Mouse (Mus musculus) CH12.LX (cell line): ENCODE measurements around the gene Ttc9b. TPM values are rescaled to one million over a fixed set of nuclear protein-coding genes. Genes with fewer than 3 reads are reported as not detected.
A peak's percentile ranks its signal among the peaks of the same experiment; 100 is the strongest.

Experiments
- DNase-seq: peaks from one replicate; pipeline ENCODE4 v3.0.0-alpha.2; 2013; ENCODE audit errors: extremely low read depth
- H3K27ac ChIP-seq: 2 replicates; pipeline ENCODE4 v1.5.1; 2012; ENCODE audit warnings: low read depth, mild to moderate bottlenecking, control low read depth, moderate library complexity; ENCODE audit not compliant: insufficient read depth
- H3K27me3 ChIP-seq: replicated peaks from 2 replicates; pipeline ENCODE3; 2012; ENCODE audit warnings: inconsistent platforms
- H3K36me3 ChIP-seq, 2 experiments: replicated peaks in 1 of 2; 2 replicates each; pipeline versions ENCODE3 to v1.6.1; 2012; ENCODE audit warnings: inconsistent platforms in 1 of 2, low read length in 1 of 2, mild to moderate bottlenecking in 1 of 2, mixed read lengths in 1 of 2, moderate library complexity in 1 of 2; ENCODE audit not compliant: control insufficient read depth in 1 of 2, insufficient read depth in 1 of 2
- H3K4me1 ChIP-seq, 2 experiments: 2 replicates each; pipeline ENCODE4 v1.6.1; 2012; ENCODE audit warnings: inconsistent platforms in 1 of 2, moderate library complexity in 1 of 2; ENCODE audit not compliant: insufficient read depth in 2 of 2, control insufficient read depth in 1 of 2
- H3K4me2 ChIP-seq: 2 replicates; pipeline ENCODE4 v1.6.1; 2012; ENCODE audit warnings: low read depth, mild to moderate bottlenecking, control low read depth; ENCODE audit not compliant: poor library complexity, insufficient read depth, severe bottlenecking
- H3K4me3 ChIP-seq, 3 experiments: fragments of 150-350 bp in 1 of 3; sonication (generic) in 1 of 3; replicated peaks in 1 of 3; 2 replicates each; pipeline versions ENCODE3 to v1.5.1; 2011 to 2012; ENCODE audit warnings: low read depth in 2 of 3, low read length in 2 of 3, mild to moderate bottlenecking in 2 of 3, moderate library complexity in 2 of 3, control low read depth in 1 of 3, improper control_type of control experiment in 1 of 3, inconsistent platforms in 1 of 3, mixed read lengths in 1 of 3; ENCODE audit not compliant: poor library complexity in 1 of 3
- H3K79me2 ChIP-seq: replicated peaks from 2 replicates; pipeline ENCODE4 v1.6.1; 2012; ENCODE audit warnings: mild to moderate bottlenecking, moderate library complexity; ENCODE audit not compliant: control insufficient read depth, poor library complexity, insufficient read depth, severe bottlenecking; ENCODE audit errors: extremely low read depth
- H3K9ac ChIP-seq: 2 replicates; pipeline ENCODE4 v1.6.1; 2012; ENCODE audit warnings: low read depth, mild to moderate bottlenecking, control low read depth, moderate library complexity; ENCODE audit not compliant: insufficient read depth
- H3K9me3 ChIP-seq: replicated peaks from 2 replicates; pipeline ENCODE3; 2012; ENCODE audit warnings: low read length, inconsistent platforms, mixed read lengths
- BHLHE40 ChIP-seq: IDR thresholded peaks from 2 replicates; pipeline ENCODE4 v1.6.1; 2011; ENCODE audit warnings: mild to moderate bottlenecking, low read depth, low read length, improper control_type of control experiment
- CHD1 ChIP-seq: IDR thresholded peaks from 2 replicates; pipeline ENCODE4 v1.6.1; 2012; ENCODE audit warnings: low read depth, low read length, improper control_type of control experiment, inconsistent platforms
- CHD2 ChIP-seq: IDR thresholded peaks from 2 replicates; pipeline ENCODE4 v1.6.1; 2011; ENCODE audit warnings: low read length, improper control_type of control experiment
- CTCF ChIP-seq, 2 experiments: IDR thresholded peaks in 1 of 2; conservative IDR thresholded peaks in 1 of 2; 2 replicates each; pipeline ENCODE4 v1.5.1; 2011 to 2012; ENCODE audit warnings: low read depth in 2 of 2, low read length in 2 of 2, improper control_type of control experiment in 1 of 2, inconsistent platforms in 1 of 2, mild to moderate bottlenecking in 1 of 2, moderate library complexity in 1 of 2
- E2F4 ChIP-seq: IDR thresholded peaks from 2 replicates; pipeline ENCODE4 v1.6.1; 2011; ENCODE audit warnings: low read depth, low read length, improper control_type of control experiment; ENCODE audit not compliant: insufficient replicate concordance
- ELF1 ChIP-seq: IDR thresholded peaks from 2 replicates; pipeline ENCODE4 v1.6.1; 2014; ENCODE audit warnings: low read depth, mild to moderate bottlenecking, inconsistent platforms, low read length, improper control_type of control experiment
- GABPA ChIP-seq: IDR thresholded peaks from 2 replicates; pipeline ENCODE4 v1.6.1; 2012; ENCODE audit warnings: low read depth, low read length, improper control_type of control experiment, inconsistent platforms; ENCODE audit not compliant: insufficient replicate concordance
- HCFC1 ChIP-seq: IDR thresholded peaks from 2 replicates; pipeline ENCODE4 v1.6.1; 2012; ENCODE audit warnings: low read depth, mild to moderate bottlenecking, inconsistent platforms, low read length, improper control_type of control experiment
- IRF4 ChIP-seq: IDR thresholded peaks from 2 replicates; pipeline ENCODE4 v1.6.1; 2014; ENCODE audit warnings: low read depth, mild to moderate bottlenecking, inconsistent platforms, low read length, improper control_type of control experiment
- JUND ChIP-seq: conservative IDR thresholded peaks from 2 replicates; pipeline ENCODE4 v1.6.1; 2011; ENCODE audit warnings: low read depth, low read length, improper control_type of control experiment
- KAT2A ChIP-seq: IDR thresholded peaks from 2 replicates; pipeline ENCODE4 v1.6.1; 2012; ENCODE audit warnings: low read length, improper control_type of control experiment, inconsistent platforms; ENCODE audit not compliant: insufficient replicate concordance
- MAFK ChIP-seq: IDR thresholded peaks from 2 replicates; pipeline ENCODE4 v1.6.1; 2011; ENCODE audit warnings: low read length, improper control_type of control experiment; ENCODE audit not compliant: insufficient replicate concordance
- MAX ChIP-seq: IDR thresholded peaks from 2 replicates; pipeline ENCODE4 v1.6.1; 2011; ENCODE audit warnings: low read length, improper control_type of control experiment
- MAZ ChIP-seq: IDR thresholded peaks from 2 replicates; pipeline ENCODE4 v1.6.1; 2012; ENCODE audit warnings: low read depth, mild to moderate bottlenecking, inconsistent platforms, low read length, improper control_type of control experiment, moderate library complexity
- MEF2A ChIP-seq: IDR thresholded peaks from 2 replicates; pipeline ENCODE4 v1.6.1; 2014; ENCODE audit warnings: low read depth, mild to moderate bottlenecking, inconsistent platforms, low read length, improper control_type of control experiment, borderline replicate concordance
- NRF1 ChIP-seq: IDR thresholded peaks from 2 replicates; pipeline ENCODE4 v1.6.1; 2014; ENCODE audit warnings: low read depth, mild to moderate bottlenecking, inconsistent platforms, low read length, improper control_type of control experiment, moderate library complexity
- PAX5 ChIP-seq: IDR thresholded peaks from 2 replicates; pipeline ENCODE4 v1.6.1; 2012; ENCODE audit warnings: low read length, inconsistent platforms, mixed read lengths
- POLR2A ChIP-seq: IDR thresholded peaks from 2 replicates; pipeline ENCODE4 v1.6.1; 2011; ENCODE audit warnings: low read depth, mild to moderate bottlenecking, improper control_type of control experiment, low read length
- SMC3 ChIP-seq: IDR thresholded peaks from 2 replicates; pipeline ENCODE4 v1.6.1; 2011; ENCODE audit warnings: low read depth, low read length, improper control_type of control experiment
- USF1 ChIP-seq: IDR thresholded peaks from 2 replicates; pipeline ENCODE4 v1.6.1; 2014; ENCODE audit warnings: low read depth, mild to moderate bottlenecking, inconsistent platforms, low read length, improper control_type of control experiment
- USF2 ChIP-seq: conservative IDR thresholded peaks from 2 replicates; pipeline ENCODE4 v1.6.1; 2011; ENCODE audit warnings: low read depth, low read length, improper control_type of control experiment
- ZC3H11A ChIP-seq: IDR thresholded peaks from 2 replicates; pipeline ENCODE4 v1.6.1; 2012; ENCODE audit warnings: low read depth, mild to moderate bottlenecking, inconsistent platforms, low read length, improper control_type of control experiment
- ZKSCAN1 ChIP-seq: IDR thresholded peaks from 2 replicates; pipeline ENCODE4 v1.6.1; 2012; ENCODE audit warnings: low read depth, inconsistent platforms, low read length, improper control_type of control experiment, borderline replicate concordance
- ZNF384 ChIP-seq: IDR thresholded peaks from 2 replicates; pipeline ENCODE4 v1.6.1; 2012; ENCODE audit warnings: low read depth, low read length, improper control_type of control experiment, inconsistent platforms
- dilution Hi-C: fragments of 300-500 bp; cut with MboI; formaldehyde crosslinking; loops from 2 replicates; pipeline ENCODE4 v1.14.3; 2020; ENCODE audit warnings: low sequenced_read_pairs; ENCODE audit not compliant: extremely low pct_unique_long_range_greater_than_20kb, extremely low pct_ligation_motif_present
- in situ Hi-C: fragments of 300-500 bp; cut with MboI; formaldehyde crosslinking; loops from 3 replicates; pipeline ENCODE4 v1.14.3; 2019; ENCODE audit warnings: low sequenced_read_pairs, low pct_ligation_motif_present, low pct_unique_long_range_greater_than_20kb, mixed read lengths
- polyA plus RNA-seq: library from polyadenylated mRNA; unstranded; fragments of >175 nt; gene quantifications from 2 replicates; pipeline ENCODE4 v1.2.1, GENCODE M21; 2012; ENCODE audit warnings: low read depth; ENCODE audit not compliant: insufficient read length
- total RNA-seq, 2 experiments: library from RNA; depleted of rRNA; stranded (reverse); fragments of 300-350 nt in 1 of 2; fragments of >200 nt in 1 of 2; gene quantifications; 2 replicates each; pipeline ENCODE4 v1.2.3; 2012 to 2014

Gene Ttc9b
- total and polyA plus RNA-seq, 3 experiments: not detected

- Histone ChIP-seq H3K27me3 (no peaks in the 10 kb centered on the region), H3K9ac (peak overlapping the region; percentile 87; the same call in 1 of the 2 replicates), H3K4me2 (peak overlapping the region; percentile 68; the same call in 1 of the 2 replicates), H3K4me3 (no peak overlapping the region), H3K4me1 (peaks cover 10 to 21% of the 10 kb centered on the region in 2 experiments), H3K27ac (no peak overlapping the region), H3K79me2 (no peaks in the 10 kb centered on the region), H3K36me3 (no peaks in the 10 kb centered on the region), H3K9me3 (no peaks in the 10 kb centered on the region)
- no peak for DNase-seq
- no peak for TF ChIP-seq JUND
- in situ Hi-C loops (no loop called here), dilution Hi-C loops (no loop called here)
These were observed 34.1 kb downstream of the Ttc9b start for GRCm38 (mm10) chr7:27687836-27688235.

DNA sequence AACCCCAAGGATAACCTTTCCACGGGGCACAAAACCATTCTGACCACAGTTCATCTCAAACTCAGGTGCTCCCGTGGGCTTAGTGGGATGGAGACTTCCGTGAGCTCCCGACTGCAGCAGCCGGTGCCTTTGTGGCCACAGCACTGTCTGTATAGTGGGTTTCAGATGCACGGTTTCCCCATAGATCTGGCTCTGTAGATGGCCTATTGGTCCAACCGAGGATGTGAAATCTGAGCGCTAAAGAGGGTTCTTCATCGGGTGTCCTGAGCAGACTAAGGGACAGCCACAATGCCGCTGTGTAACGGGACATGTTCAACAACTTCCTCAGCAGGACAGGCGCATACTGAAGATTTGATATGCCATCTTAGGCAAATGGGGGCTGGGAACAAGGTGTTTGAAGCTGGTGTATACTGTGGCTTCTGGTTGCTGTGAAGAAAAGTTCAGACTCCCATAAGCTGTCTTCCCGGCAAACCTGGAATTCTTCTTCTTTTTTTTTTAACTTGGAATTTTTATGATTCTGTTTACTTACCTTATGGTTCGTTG, 34.6 kb downstream of the Ttc9b start:
- no peak for TF ChIP-seq MAFK
- TF ChIP-seq CHD1: 0 out of 2 replicates have a peak, but pooled peaks have one; percentile 39
- TF ChIP-seq HCFC1: no peak
- TF ChIP-seq, all 38 proteins: peak for 1
- Histone ChIP-seq H3K36me3 (no peaks in the 10 kb centered on the region), H3K79me2 (no peaks in the 10 kb centered on the region), H3K4me1 (peaks cover 10 to 21% of the 10 kb centered on the region in 2 experiments), H3K27ac (no peak overlapping the region), H3K4me2 (peak overlapping the region; percentile 68), H3K4me3 (peak overlapping the region; percentile 66 to 88 (median 68)), H3K9ac (peak overlapping the region; percentile 87), H3K9me3 (no peaks in the 10 kb centered on the region), H3K27me3 (no peaks in the 10 kb centered on the region)
- DNase-seq: no peak
- dilution Hi-C loops: no loop called here
- in situ Hi-C loops: no loop called here

- Histone ChIP-seq H3K9me3 (no peaks in the 10 kb centered on the region), H3K36me3 (no peaks in the 10 kb centered on the region), H3K79me2 (no peaks in the 10 kb centered on the region), H3K27ac (no peak within 1 kb of the TSS), H3K4me1 (peaks cover 10 to 21% of the 10 kb centered on the region in 2 experiments), H3K9ac (peak within 1 kb of the TSS; percentile 87), H3K4me3 (peak within 1 kb of the TSS; percentile 66 to 88 (median 68)), H3K4me2 (peak within 1 kb of the TSS; percentile 92), H3K27me3 (no peaks in the 10 kb centered on the region)
- in situ Hi-C loops: no loop called here
- dilution Hi-C loops: no loop called here
- DNase-seq: peak; percentile 98
- TF ChIP-seq MEF2A (no peak; the same call in 1 of the 2 replicates), CHD2 (peak; percentile 77), E2F4 (peak; percentile 87; the same call in 1 of the 2 replicates), CTCF (conservative IDR thresholded peaks at IDR 0.05 in 1 of 2, IDR thresholded peaks at IDR 0.05 in 1 of 2; ENCODE audit: low read depth in 2 of 2, low read length in 2 of 2) (no peak), GABPA (peak; percentile 70; the same call in 1 of the 2 replicates), USF1 (peak; percentile 76), IRF4 (peak; percentile 88), USF2 (peak; percentile 56), SMC3 (no peak), MAZ (peak; percentile 20; the same call in 1 of the 2 replicates), ZNF384 (no peak; the same call in 1 of the 2 replicates), CHD1 (no peak), BHLHE40 (no peak), ZC3H11A (no peak), ELF1 (peak; percentile 96), NRF1 (peak; percentile 81), MAX (peak; percentile 74), PAX5 (no peak), POLR2A (peak; percentile 72), KAT2A (peak; percentile 98), ZKSCAN1 (no peak)
These were observed 35.3 kb downstream of the Ttc9b start, which contains the start of gene Zfp607b for GRCm38 (mm10) chr7:27688815-27689612. Gene Zfp607b (plus strand): TSS chr7:27689340.
